Mouse (Mus musculus): ENCODE measurements around the gene Atf6.

Atf6 gene

GRCm38 (mm10) chr1:170882915-170883485 is 15.4 kb upstream of the Atf6 start:
- DNase-seq (ENCODE audit: low read depth, low spot score), result no peak

- no peak for DNase-seq (ENCODE audit: low read depth, low spot score)
Measured at GRCm38 (mm10) chr1:170876906-170877305, 9.3 kb upstream of the Atf6 start.

- no peak for DNase-seq (ENCODE audit: low read depth, low spot score)
Measured at GRCm38 (mm10) chr1:170875676-170876075, 8.1 kb upstream of the Atf6 start.

GRCm38 (mm10) chr1:170871961-170872360 is 4.4 kb upstream of the Atf6 start:
- no peak for DNase-seq (ENCODE audit: low read depth, low spot score)

- DNase-seq (ENCODE audit: low read depth, low spot score), result no peak
Measured at GRCm38 (mm10) chr1:170871402-170871801, 3.8 kb upstream of the Atf6 start.

GRCm38 (mm10) chr1:170868905-170869283 is 1.3 kb upstream of the Atf6 start:
- DNase-seq (ENCODE audit: low read depth, low spot score), result no peak

GRCm38 (mm10) chr1:170868107-170868904 is 735 bp upstream of the Atf6 start:
- DNase-seq (ENCODE audit: low read depth, low spot score), result peak; percentile 92

GRCm38 (mm10) chr1:170866992-170867690 is 430 bp downstream of the Atf6 start:
- DNase-seq (ENCODE audit: low read depth, low spot score), result no peak

- no peak for DNase-seq (ENCODE audit: low read depth, low spot score)
Measured at GRCm38 (mm10) chr1:170865406-170865805, 2.2 kb downstream of the Atf6 start.

- no peak for DNase-seq (ENCODE audit: low read depth, low spot score)
Measured at GRCm38 (mm10) chr1:170864754-170865153, 2.8 kb downstream of the Atf6 start.

- DNase-seq (ENCODE audit: low read depth, low spot score), result no peak
Measured at GRCm38 (mm10) chr1:170864234-170864633, 3.3 kb downstream of the Atf6 start.

GRCm38 (mm10) chr1:170863033-170863432 is 4.5 kb downstream of the Atf6 start:
- DNase-seq (ENCODE audit: low read depth, low spot score), result no peak

- DNase-seq (ENCODE audit: low read depth, low spot score), result no peak
Measured at GRCm38 (mm10) chr1:170862435-170862717, 5.2 kb downstream of the Atf6 start.

GRCm38 (mm10) chr1:170861671-170862434 is 5.7 kb downstream of the Atf6 start:
- DNase-seq (ENCODE audit: low read depth, low spot score), result no peak

GRCm38 (mm10) chr1:170858872-170859271 is 8.7 kb downstream of the Atf6 start:
- DNase-seq (ENCODE audit: low read depth, low spot score), result no peak

GRCm38 (mm10) chr1:170857369-170857768 is 10.2 kb downstream of the Atf6 start:
- no peak for DNase-seq (ENCODE audit: low read depth, low spot score)

GRCm38 (mm10) chr1:170855056-170855760 is 12.4 kb downstream of the Atf6 start:
- DNase-seq (ENCODE audit: low read depth, low spot score), result no peak

- DNase-seq (ENCODE audit: low read depth, low spot score), result no peak
Measured at GRCm38 (mm10) chr1:170853604-170854003, 14.0 kb downstream of the Atf6 start.

GRCm38 (mm10) chr1:170850637-170851624 is 16.6 kb downstream of the Atf6 start:
- no peak for DNase-seq (ENCODE audit: low read depth, low spot score)

- DNase-seq (ENCODE audit: low read depth, low spot score), result no peak
Measured at GRCm38 (mm10) chr1:170850007-170850406, 17.6 kb downstream of the Atf6 start.
